Comparison of ENCODE assay signal across 20 mouse cellular contexts in the genomic region with DNA sequence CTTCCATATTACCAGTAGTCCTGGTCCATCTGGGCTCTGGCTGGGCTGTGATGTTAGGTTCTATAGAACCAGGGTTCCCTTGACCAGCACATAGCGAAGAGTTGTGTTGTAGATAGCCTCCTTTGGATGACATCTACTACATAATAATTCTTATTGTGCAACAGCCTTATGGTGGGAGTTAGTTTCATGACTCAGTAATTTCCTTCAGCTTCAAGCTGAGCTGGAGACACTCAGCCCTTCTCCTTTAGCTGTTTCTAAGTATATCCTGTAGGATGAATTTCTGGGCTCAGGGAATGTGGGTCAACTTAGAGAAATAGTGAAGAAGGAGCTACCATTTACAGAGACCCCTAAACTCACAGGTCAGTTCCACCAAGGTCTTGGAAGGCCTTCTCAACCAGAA.
"Had no signal": no experiment of that assay in that cellular context is flagged by ENCODE, and none has a peak within 500 bp of the region (broad histone marks: within the 10 kb centered on the region; RNA-seq: fewer than 3 reads in every experiment).

No protein-coding gene starts in this region.

- H3K4me3 ChIP-seq: limb, embryonic 13.5 days; liver, embryonic 12.5 days; liver, embryonic 15.5 days; lung, embryonic 15.5 days; midbrain, embryonic 12.5 days; midbrain, embryonic 15.5 days; neural tube, embryonic 12.5 days; neural tube, embryonic 15.5 days had no signal

- H3K4me1 ChIP-seq: midbrain, embryonic 12.5 days; midbrain, embryonic 15.5 days; neural tube, embryonic 12.5 days had no signal

- H3K36me3 ChIP-seq: limb, embryonic 13.5 days; liver, embryonic 12.5 days; liver, embryonic 15.5 days; lung, embryonic 15.5 days; midbrain, embryonic 12.5 days; midbrain, embryonic 15.5 days; neural tube, embryonic 12.5 days; neural tube, embryonic 15.5 days had no signal

- DNase-seq: kidney, adult 18-20 months; kidney, adult 9 months; kidney, postnatal 14 days; kidney, postnatal 4 days; left cerebral cortex, postnatal 4 days; liver; lung, adult 18-20 months; right cerebral cortex, adult 18-20 months; right cerebral cortex, postnatal 25 days; thymus, postnatal 25 days had no signal

- ATAC-seq: liver, embryonic 12.5 days; midbrain, embryonic 15.5 days had no signal

- H3K9me3 ChIP-seq: limb, embryonic 13.5 days; liver, embryonic 12.5 days; liver, embryonic 15.5 days; lung, embryonic 15.5 days; midbrain, embryonic 12.5 days; midbrain, embryonic 15.5 days; neural tube, embryonic 12.5 days; neural tube, embryonic 15.5 days had no signal

- H3K9ac ChIP-seq: limb, embryonic 13.5 days; liver, embryonic 12.5 days; liver, embryonic 15.5 days; lung, embryonic 15.5 days; midbrain, embryonic 12.5 days; midbrain, embryonic 15.5 days; neural tube, embryonic 12.5 days; neural tube, embryonic 15.5 days had no signal

- H3K4me2 ChIP-seq: limb, embryonic 13.5 days; liver, embryonic 12.5 days; liver, embryonic 15.5 days; lung, embryonic 15.5 days; midbrain, embryonic 12.5 days; midbrain, embryonic 15.5 days; neural tube, embryonic 12.5 days; neural tube, embryonic 15.5 days had no signal

- H3K27ac ChIP-seq: limb, embryonic 13.5 days; liver, embryonic 12.5 days; liver, embryonic 15.5 days; lung, embryonic 15.5 days; macrophage; midbrain, embryonic 12.5 days; midbrain, embryonic 15.5 days; neural tube, embryonic 12.5 days; neural tube, embryonic 15.5 days; stomach, postnatal 0 days had no signal
